Comparison of ENCODE assay signal across 20 mouse cellular contexts in the genomic region with DNA sequence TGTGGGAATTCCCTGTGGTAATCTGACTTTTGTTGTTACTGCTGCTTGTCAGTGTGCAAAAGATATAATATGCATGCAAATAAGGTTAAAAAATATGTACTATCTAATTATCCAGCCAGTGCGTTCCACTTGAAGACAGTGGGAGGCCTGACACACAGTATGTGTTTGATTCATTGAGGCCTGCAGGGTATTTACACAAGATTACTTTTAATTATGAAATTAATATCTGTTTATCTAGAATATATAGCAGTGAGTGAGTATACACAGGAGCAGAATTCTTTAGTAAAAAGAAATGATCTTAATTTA.
DNase-seq lines count a peak whose midpoint lies in the region; ATAC-seq and TF ChIP-seq lines count a peak whose summit lies in the region.
"Had no signal": no experiment of that assay in that cellular context is flagged by ENCODE, and none has a peak within 500 bp of the region (broad histone marks: within the 10 kb centered on the region; RNA-seq: fewer than 3 reads in every experiment).

No protein-coding gene starts in this region.

- no peak overlapping the region for H3K4me2 ChIP-seq in hindbrain, embryonic 11.5 days (replicated peaks; ENCODE audit: low read depth, low read length)
- no peak overlapping the region for H3K4me2 ChIP-seq in hindbrain, postnatal 0 days (ENCODE audit: low read depth, low read length)
- no peak overlapping the region for H3K4me2 ChIP-seq in forebrain, embryonic 12.5 days
- no peak overlapping the region for H3K4me2 ChIP-seq in forebrain, postnatal 0 days (ENCODE audit: low read depth)
- no peak overlapping the region for H3K4me2 ChIP-seq in midbrain, embryonic 15.5 days
- H3K4me2 ChIP-seq: embryonic facial prominence, embryonic 15.5 days; heart, embryonic 11.5 days; intestine, embryonic 15.5 days had no signal

- no peak for DNase-seq in hindbrain, embryonic 11.5 days (ENCODE audit: low spot score)
- DNase-seq in hindbrain, postnatal 0 days (ENCODE audit: low spot score) = no peak
- DNase-seq in forebrain, postnatal 0 days = no peak
- DNase-seq in adrenal gland, adult 18-20 months (ENCODE audit: low spot score in 2 of 2) = no peak
- DNase-seq: adrenal gland, postnatal 25 days; cerebellum, adult 8-10 months; gastrocnemius, postnatal 10 days; heart, adult 11 months; kidney, adult 8-10 months; kidney, postnatal 10 days; lung, postnatal 4 days; thymus, adult 2 months; thymus, postnatal 4 days had no signal

- H3K4me3 ChIP-seq in hindbrain, embryonic 11.5 days (ENCODE audit: low read depth, low read length) = no peak overlapping the region
- no peak overlapping the region for H3K4me3 ChIP-seq in hindbrain, postnatal 0 days (ENCODE audit: low read length)
- H3K4me3 ChIP-seq in forebrain, embryonic 12.5 days (replicated peaks) = no peak overlapping the region
- no peak overlapping the region for H3K4me3 ChIP-seq in forebrain, postnatal 0 days (ENCODE audit: low read depth, low read length)
- H3K4me3 ChIP-seq in midbrain, embryonic 15.5 days = no peak overlapping the region
- H3K4me3 ChIP-seq: embryonic facial prominence, embryonic 15.5 days; intestine, embryonic 15.5 days had no signal

- no peak overlapping the region for H3K27ac ChIP-seq in hindbrain, embryonic 11.5 days (ENCODE audit: low read depth, low read length)
- no peak overlapping the region for H3K27ac ChIP-seq in hindbrain, postnatal 0 days
- H3K27ac ChIP-seq in forebrain, embryonic 12.5 days = no peak overlapping the region
- no peak overlapping the region for H3K27ac ChIP-seq in forebrain, postnatal 0 days (ENCODE audit: low read depth, low read length)
- no peak overlapping the region for H3K27ac ChIP-seq in midbrain, embryonic 15.5 days
- H3K27ac ChIP-seq: embryonic facial prominence, embryonic 15.5 days; intestine, embryonic 15.5 days; stomach, postnatal 0 days had no signal

- H3K36me3 ChIP-seq in hindbrain, embryonic 11.5 days (ENCODE audit: control insufficient read depth, insufficient read depth, low read length) = no peaks in the 10 kb centered on the region
- H3K36me3 ChIP-seq in hindbrain, postnatal 0 days (ENCODE audit: insufficient read depth, low read length) = no peaks in the 10 kb centered on the region
- H3K36me3 ChIP-seq in forebrain, embryonic 12.5 days (replicated peaks) = no peaks in the 10 kb centered on the region
- no peaks in the 10 kb centered on the region for H3K36me3 ChIP-seq in forebrain, postnatal 0 days (ENCODE audit: insufficient read depth)
- no peaks in the 10 kb centered on the region for H3K36me3 ChIP-seq in midbrain, embryonic 15.5 days (replicated peaks)
- H3K36me3 ChIP-seq: embryonic facial prominence, embryonic 15.5 days; intestine, embryonic 15.5 days had no signal

- H3K27me3 ChIP-seq in hindbrain, embryonic 11.5 days (ENCODE audit: control insufficient read depth, insufficient read depth, low read length) = no peaks in the 10 kb centered on the region
- no peaks in the 10 kb centered on the region for H3K27me3 ChIP-seq in hindbrain, postnatal 0 days (ENCODE audit: insufficient read depth, low read length)
- no peaks in the 10 kb centered on the region for H3K27me3 ChIP-seq in forebrain, embryonic 12.5 days
- H3K27me3 ChIP-seq in forebrain, postnatal 0 days (ENCODE audit: insufficient read depth, low read length) = no peaks in the 10 kb centered on the region
- 0 out of 2 replicates have a peak, but pooled peaks cover 3% of the 10 kb centered on the region for H3K27me3 ChIP-seq in midbrain, embryonic 15.5 days (replicated peaks)
- H3K27me3 ChIP-seq: embryonic facial prominence, embryonic 15.5 days; intestine, embryonic 15.5 days had no signal

- 45% methylated on average over 1 of the region's 1 CpGs for WGBS in hindbrain, embryonic 11.5 days
- WGBS in hindbrain, postnatal 0 days = 34% methylated on average over 1 of the region's 1 CpGs
- 11% methylated on average over 1 of the region's 1 CpGs for WGBS in forebrain, embryonic 12.5 days
- WGBS in forebrain, postnatal 0 days = 23% methylated on average over 1 of the region's 1 CpGs
- 21% methylated on average over 1 of the region's 1 CpGs for WGBS in midbrain, embryonic 15.5 days

- ATAC-seq in hindbrain, embryonic 11.5 days (ENCODE audit: low FRiP score) = peak; percentile 84
- ATAC-seq in hindbrain, postnatal 0 days = no peak
- peak; percentile 77 for ATAC-seq in forebrain, embryonic 12.5 days (ENCODE audit: low FRiP score)
- ATAC-seq in forebrain, postnatal 0 days = peak; percentile 42; the same call in 1 of the 2 replicates
- peak; percentile 92 for ATAC-seq in midbrain, embryonic 15.5 days (replicated peaks)
- ATAC-seq in monocyte, adult 5-6 weeks (replicated peaks; ENCODE audit: insufficient number of reproducible peaks, low FRiP score, low TSS enrichment, poor library complexity, severe bottlenecking) = no peak
- ATAC-seq: intestine, embryonic 15.5 days had no signal

- H3K9me3 ChIP-seq in hindbrain, embryonic 11.5 days (ENCODE audit: control insufficient read depth, low read length) = no peaks in the 10 kb centered on the region
- H3K9me3 ChIP-seq in hindbrain, postnatal 0 days (ENCODE audit: low read length) = no peaks in the 10 kb centered on the region
- no peaks in the 10 kb centered on the region for H3K9me3 ChIP-seq in forebrain, embryonic 12.5 days
- no peaks in the 10 kb centered on the region for H3K9me3 ChIP-seq in forebrain, postnatal 0 days (ENCODE audit: low read length)
- no peaks in the 10 kb centered on the region for H3K9me3 ChIP-seq in midbrain, embryonic 15.5 days
- H3K9me3 ChIP-seq: embryonic facial prominence, embryonic 15.5 days; intestine, embryonic 15.5 days had no signal

- H3K9ac ChIP-seq in hindbrain, embryonic 11.5 days (ENCODE audit: low read depth, low read length) = no peak overlapping the region
- no peak overlapping the region for H3K9ac ChIP-seq in hindbrain, postnatal 0 days (replicated peaks; ENCODE audit: low read length)
- no peak overlapping the region for H3K9ac ChIP-seq in forebrain, embryonic 12.5 days
- H3K9ac ChIP-seq in forebrain, postnatal 0 days = no peak overlapping the region
- no peak overlapping the region for H3K9ac ChIP-seq in midbrain, embryonic 15.5 days
- H3K9ac ChIP-seq: embryonic facial prominence, embryonic 15.5 days; intestine, embryonic 15.5 days had no signal

- no peak for TF ChIP-seq CTCF in hindbrain, postnatal 0 days (IDR thresholded peaks at IDR 0.05; ENCODE audit: low read depth)
- no peak for TF ChIP-seq CTCF in forebrain, postnatal 0 days (IDR thresholded peaks at IDR 0.05; ENCODE audit: low read depth)

- no peaks in the 10 kb centered on the region for H3K4me1 ChIP-seq in hindbrain, embryonic 11.5 days (replicated peaks; ENCODE audit: control insufficient read depth, insufficient read depth, low read length)
- H3K4me1 ChIP-seq in hindbrain, postnatal 0 days (ENCODE audit: insufficient read depth, low read length) = no peaks in the 10 kb centered on the region; the same call in 1 of the 2 replicates
- H3K4me1 ChIP-seq in forebrain, embryonic 12.5 days = peaks cover 8% of the 10 kb centered on the region
- no peaks in the 10 kb centered on the region for H3K4me1 ChIP-seq in forebrain, postnatal 0 days (ENCODE audit: insufficient read depth)
- H3K4me1 ChIP-seq in midbrain, embryonic 15.5 days = 0 out of 2 replicates have a peak, but pooled peaks cover 6% of the 10 kb centered on the region
- H3K4me1 ChIP-seq: embryonic facial prominence, embryonic 15.5 days; intestine, embryonic 15.5 days had no signal

Comparison
In these comparisons a context has a peak if more than half of its experiments do, and no peak if none do; other contexts are left out.
1. ATAC-seq: peak in hindbrain, embryonic 11.5 days (single experiment), forebrain, embryonic 12.5 days (single experiment), forebrain, postnatal 0 days (single experiment) and midbrain, embryonic 15.5 days (single experiment); none in hindbrain, postnatal 0 days (single experiment) and monocyte, adult 5-6 weeks (single experiment).